Mouse (Mus musculus): ENCODE results near the gene Spag16.

GRCm38 (mm10) chr1:69810161-69810560, 16.6 kb upstream of the Spag16 start:
- TF ChIP-seq ZC3H11A (IDR thresholded peaks at IDR 0.05; ENCODE audit: borderline replicate concordance, low read depth, low read length) (no peak), HCFC1 (IDR thresholded peaks at IDR 0.05; ENCODE audit: borderline replicate concordance, insufficient read depth, low read length) (no peak)

Data from ES-E14 (cell line).